Mouse (Mus musculus) small intestine, adult 2 months (tissue): ENCODE measurements around the gene Twist1. TPM values are rescaled to one million over a fixed set of nuclear protein-coding genes. Genes with fewer than 3 reads are reported as not detected.

Source experiments
- H3K27ac ChIP-seq: fragments of 200-500 bp; 2 replicates; pipeline ENCODE4 v1.5.1; 2012; ENCODE audit warnings: low read depth, low read length, control low read depth, inconsistent platforms; ENCODE audit not compliant: insufficient read depth
- H3K27me3 ChIP-seq: fragments of 200-500 bp; 2 replicates; pipeline ENCODE4 v1.6.1; 2012; ENCODE audit warnings: mild to moderate bottlenecking, moderate library complexity, low read length, inconsistent platforms; ENCODE audit not compliant: control insufficient read depth, insufficient read depth
- H3K36me3 ChIP-seq: fragments of 200-500 bp; 2 replicates; pipeline ENCODE4 v1.6.1; 2012; ENCODE audit warnings: mild to moderate bottlenecking, low read length, control low read depth, inconsistent platforms; ENCODE audit not compliant: control insufficient read depth, insufficient read depth
- H3K4me1 ChIP-seq: fragments of 200-500 bp; 2 replicates; pipeline ENCODE4 v1.6.1; 2012; ENCODE audit warnings: low read length, inconsistent platforms, mixed read lengths; ENCODE audit not compliant: control insufficient read depth, insufficient read depth, insufficient read length
- H3K4me3 ChIP-seq: fragments of 200-500 bp; 2 replicates; pipeline ENCODE4 v1.5.1; 2012; ENCODE audit warnings: low read depth, mild to moderate bottlenecking, control low read depth, inconsistent platforms, low read length, moderate library complexity
- CTCF ChIP-seq: fragments of 200-500 bp; IDR thresholded peaks from 2 replicates; pipeline ENCODE4 v1.5.1; 2012; ENCODE audit warnings: low read depth, mild to moderate bottlenecking, control low read depth, inconsistent platforms, low read length, moderate library complexity, mixed read lengths; ENCODE audit not compliant: insufficient replicate concordance, insufficient read length; ENCODE audit errors: extremely low read depth
- POLR2A ChIP-seq: fragments of 200-500 bp; IDR thresholded peaks from 2 replicates; pipeline ENCODE4 v1.6.1; 2012; ENCODE audit warnings: low read depth, mild to moderate bottlenecking, control low read depth, inconsistent platforms, low read length, moderate library complexity
- WGBS: fragments of 180-500 bp; shearing (Covaris S2); methylation state at CpG from one replicate; pipeline ENCODE4 v1.1.7; 2018; 5-methylcytosine and 5-hydroxymethylcytosine counted together
- polyA plus RNA-seq: library from polyadenylated mRNA; depleted of rRNA; stranded (reverse); fragments of >200 nt; gene quantifications from 2 replicates; pipeline ENCODE4 v1.2.3, GENCODE M21; 2012; rRNA removed

Gene Twist1
- polyA plus RNA-seq: 0.37 and 4.0 TPM in 2 replicates

DNA sequence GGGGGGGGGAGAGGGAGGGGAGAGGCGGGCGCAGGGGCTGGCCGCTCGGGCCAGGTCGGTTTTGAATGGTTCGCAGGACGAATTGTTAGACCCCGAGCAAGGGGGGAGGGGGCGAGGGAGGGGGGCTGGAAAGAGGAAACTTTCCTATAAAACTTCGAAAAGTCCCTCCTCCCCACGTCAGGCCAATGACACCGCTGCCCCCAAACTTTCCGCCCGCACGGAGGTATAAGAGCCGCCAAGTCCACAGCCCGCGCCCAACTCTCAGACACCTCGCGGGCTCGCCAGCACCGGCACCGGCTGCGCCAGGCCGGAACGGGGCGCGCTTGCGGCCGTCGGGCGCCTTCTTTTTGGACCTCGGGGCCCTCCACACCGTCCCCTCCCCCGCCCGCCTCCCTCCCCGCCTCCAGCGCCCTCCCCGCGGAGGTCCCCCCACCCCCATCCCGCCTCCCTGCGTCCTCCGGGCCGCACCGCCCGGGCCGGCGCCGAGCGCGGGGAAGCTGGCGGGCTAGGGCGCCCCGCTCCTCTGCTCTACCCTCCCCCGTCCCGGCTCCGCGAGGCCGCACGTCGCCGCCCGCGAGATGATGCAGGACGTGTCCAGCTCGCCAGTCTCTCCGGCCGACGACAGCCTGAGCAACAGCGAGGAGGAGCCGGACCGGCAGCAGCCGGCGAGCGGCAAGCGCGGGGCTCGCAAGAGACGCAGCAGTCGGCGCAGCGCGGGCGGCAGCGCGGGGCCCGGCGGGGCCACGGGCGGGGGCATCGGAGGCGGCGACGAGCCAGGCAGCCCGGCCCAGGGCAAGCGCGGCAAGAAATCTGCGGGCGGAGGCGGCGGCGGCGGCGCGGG, at the start of gene Twist1:
Gene Twist1 (plus strand): TSS at position 272 of the 841 bp plus-strand sequence.
- H3K4me1 ChIP-seq: peaks cover 3% of the 10 kb centered on the region; the same call in 1 of the 2 replicates
- no peak for TF ChIP-seq CTCF
- no peaks in the 10 kb centered on the region for H3K36me3 ChIP-seq
- H3K27me3 ChIP-seq: peaks cover 36% of the 10 kb centered on the region
- H3K4me3 ChIP-seq: peak within 1 kb of the TSS; percentile 63
- 2% methylated on average over 96 of the region's 105 CpGs for WGBS
- H3K27ac ChIP-seq: no peak within 1 kb of the TSS

DNA sequence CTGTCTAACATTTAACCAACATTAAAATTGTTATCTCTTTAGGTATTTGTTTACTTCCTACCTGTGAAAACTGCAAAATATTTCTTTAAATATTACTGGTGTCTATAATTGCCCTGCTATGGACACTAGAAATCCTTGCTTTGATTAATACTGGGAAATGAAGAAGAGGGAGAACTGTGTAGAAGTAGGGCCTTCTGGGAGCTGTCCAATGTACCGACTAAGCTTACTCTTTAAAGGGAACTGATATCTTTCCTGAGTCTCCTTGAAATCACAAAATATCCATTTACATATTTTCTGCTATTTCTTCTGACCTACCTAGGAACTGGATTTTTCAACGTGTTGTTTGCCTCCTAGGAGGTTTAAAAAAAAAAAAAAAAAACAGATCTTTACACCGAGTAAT, 30.7 kb upstream of the Twist1 start:
- no peaks in the 10 kb centered on the region for H3K4me1 ChIP-seq
- no peak overlapping the region for H3K4me3 ChIP-seq
- TF ChIP-seq CTCF: no peak
- TF ChIP-seq POLR2A: no peak
- peaks cover 8% of the 10 kb centered on the region; the same call in 1 of the 2 replicates for H3K27me3 ChIP-seq
- 11% methylated on average over 3 of the region's 3 CpGs for WGBS
- no peaks in the 10 kb centered on the region for H3K36me3 ChIP-seq
- H3K27ac ChIP-seq: no peak overlapping the region

DNA sequence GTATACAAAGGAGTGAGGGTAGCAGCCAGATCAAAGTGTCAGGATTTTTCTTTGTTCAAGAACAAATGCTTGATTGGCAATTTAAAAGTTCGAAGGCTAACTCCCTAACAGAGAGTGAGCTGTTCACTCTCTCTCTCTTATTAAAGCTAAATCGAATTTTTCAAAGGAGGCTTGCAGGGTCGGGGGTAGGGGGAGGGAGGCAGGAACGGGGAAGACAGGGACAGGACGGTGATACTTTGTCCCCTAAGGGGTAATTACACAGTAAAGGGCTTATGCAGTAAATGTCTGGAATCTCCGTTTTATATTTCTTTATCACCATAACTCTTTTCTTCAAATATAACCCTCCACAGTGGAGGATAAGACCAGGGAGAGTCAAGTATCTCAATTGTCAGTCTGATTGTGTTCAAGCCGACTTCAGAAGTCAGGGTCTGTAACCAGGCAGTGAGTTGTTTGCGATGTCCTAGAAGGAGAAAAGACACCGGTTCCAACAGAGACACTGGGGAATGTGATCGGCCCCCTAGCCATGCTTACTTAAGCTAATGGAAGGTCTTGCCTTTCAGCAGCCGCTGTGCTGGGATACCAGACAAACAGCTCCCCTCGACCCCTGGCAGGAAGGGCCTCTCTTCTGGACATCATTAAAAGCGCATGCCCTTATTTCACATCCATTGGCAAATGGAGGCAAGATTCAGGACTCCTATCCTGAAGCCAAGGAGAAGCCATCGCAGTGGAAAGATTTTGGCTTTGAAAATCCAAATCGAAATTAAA, 30.0 kb upstream of the Twist1 start:
- H3K27ac ChIP-seq: no peak overlapping the region
- peaks cover 8% of the 10 kb centered on the region; the same call in 1 of the 2 replicates for H3K27me3 ChIP-seq
- no peaks in the 10 kb centered on the region for H3K4me1 ChIP-seq
- no peak overlapping the region for H3K4me3 ChIP-seq
- WGBS: 5% methylated on average over 15 of the region's 15 CpGs
- no peaks in the 10 kb centered on the region for H3K36me3 ChIP-seq
- TF ChIP-seq CTCF (no peak), POLR2A (no peak)

DNA sequence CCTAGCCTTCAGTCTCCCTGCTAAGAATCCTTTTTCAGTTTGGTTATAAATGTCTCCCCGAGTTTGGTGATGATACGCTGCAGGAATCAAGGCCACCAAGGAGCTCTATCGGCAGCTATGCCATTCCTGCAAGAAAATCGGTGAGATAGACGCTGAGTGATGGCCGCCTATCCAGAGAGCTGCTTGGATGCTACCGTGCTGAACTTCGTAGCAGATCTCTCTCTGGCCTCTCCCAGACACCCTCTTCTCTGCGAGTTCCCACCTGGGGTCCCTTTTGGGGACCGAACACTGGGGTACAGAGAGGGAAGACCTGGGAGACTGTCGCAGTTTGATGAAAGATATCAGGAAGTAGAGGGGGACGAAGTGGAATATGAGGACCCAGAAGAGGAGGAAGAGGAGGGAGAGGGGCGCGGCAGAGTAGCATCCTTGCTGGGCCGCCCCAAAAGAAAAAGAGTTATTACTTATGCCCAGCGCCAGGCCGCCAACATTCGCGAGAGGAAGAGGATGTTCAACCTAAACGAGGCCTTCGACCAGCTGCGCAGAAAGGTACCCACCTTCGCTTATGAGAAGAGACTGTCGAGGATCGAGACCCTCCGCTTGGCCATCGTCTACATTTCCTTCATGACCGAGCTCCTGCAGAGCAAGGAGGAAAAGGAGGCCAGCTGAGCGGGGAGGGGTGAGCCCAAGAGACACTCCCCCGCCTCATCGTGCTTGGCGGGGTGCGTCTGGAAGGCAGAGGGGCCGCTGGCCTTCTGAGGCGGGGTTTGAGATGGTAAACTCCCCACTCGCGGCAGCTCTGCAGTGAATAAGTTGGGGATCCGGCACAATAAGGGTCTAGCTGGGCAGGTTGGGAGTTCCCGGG, 28.9 kb upstream of the Twist1 start, which contains the start of gene Ferd3l:
Gene Ferd3l (plus strand): TSS at position 95 of the 862 bp plus-strand sequence.
- peaks cover 8% of the 10 kb centered on the region; the same call in 1 of the 2 replicates for H3K27me3 ChIP-seq
- H3K36me3 ChIP-seq: no peaks in the 10 kb centered on the region
- TF ChIP-seq POLR2A: no peak
- TF ChIP-seq CTCF: no peak
- 4% methylated on average over 39 of the region's 39 CpGs for WGBS
- H3K4me3 ChIP-seq: no peak within 1 kb of the TSS
- H3K4me1 ChIP-seq: no peaks in the 10 kb centered on the region
- H3K27ac ChIP-seq: no peak within 1 kb of the TSS

DNA sequence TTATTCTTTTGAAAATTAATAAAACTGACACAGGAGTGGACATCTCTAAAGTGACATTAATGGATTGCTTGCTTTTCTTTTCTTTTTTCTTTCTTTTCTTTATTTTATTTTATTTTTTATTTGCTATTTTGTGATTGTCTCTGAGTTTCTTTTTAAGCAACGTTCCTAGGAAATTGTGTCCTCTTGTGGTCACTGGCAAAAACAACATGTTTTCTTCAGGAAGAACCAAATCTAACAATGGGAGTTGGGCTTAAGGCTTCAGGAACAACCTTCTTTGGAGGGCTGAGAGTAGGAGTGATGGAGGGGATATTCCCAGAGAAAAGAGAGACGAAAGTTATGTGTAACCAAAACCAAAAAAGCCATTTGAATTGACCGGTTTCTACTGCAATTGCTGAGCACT, 4.6 kb upstream of the Twist1 start:
- Histone ChIP-seq H3K27me3 (peaks cover 20% of the 10 kb centered on the region), H3K4me1 (peaks cover 3% of the 10 kb centered on the region; the same call in 1 of the 2 replicates), H3K4me3 (no peak overlapping the region), H3K36me3 (no peaks in the 10 kb centered on the region), H3K27ac (no peak overlapping the region)
- TF ChIP-seq POLR2A: no peak
- TF ChIP-seq CTCF: no peak
- WGBS: 8% methylated on average over 3 of the region's 3 CpGs

DNA sequence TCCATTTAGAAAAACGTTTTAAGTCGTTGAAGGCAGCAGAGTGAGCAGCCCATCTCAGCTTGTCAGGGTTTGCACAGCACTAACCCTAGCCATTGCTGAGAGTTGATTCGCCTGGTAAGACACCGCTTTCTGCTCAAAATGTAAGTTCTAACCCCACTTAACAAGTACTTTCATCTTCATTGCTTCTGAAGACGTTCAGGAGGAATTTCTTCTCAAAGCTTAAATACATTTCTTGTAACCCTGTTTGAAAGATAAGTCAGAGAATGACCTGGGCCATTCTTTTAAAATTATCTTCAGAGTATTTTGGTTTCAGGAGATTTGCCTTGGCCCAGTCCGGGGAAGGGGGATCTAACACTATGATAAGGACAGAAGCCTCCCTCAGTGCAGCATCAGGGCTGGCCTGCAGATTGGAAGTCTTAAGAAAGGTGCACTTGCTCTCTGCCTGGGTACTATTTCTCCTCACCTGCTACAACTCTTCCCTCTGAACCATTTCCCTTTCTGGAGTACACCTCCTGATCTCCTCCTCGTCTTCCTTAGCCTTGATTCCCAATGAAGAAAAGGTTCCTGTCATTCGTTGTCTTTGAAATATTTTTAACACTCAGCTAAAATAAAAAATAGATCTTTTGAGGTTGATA, 2.4 kb upstream of the Twist1 start:
- Histone ChIP-seq H3K4me1 (peaks cover 3% of the 10 kb centered on the region; the same call in 1 of the 2 replicates), H3K36me3 (no peaks in the 10 kb centered on the region), H3K27me3 (peaks cover 30% of the 10 kb centered on the region), H3K27ac (no peak overlapping the region), H3K4me3 (no peak overlapping the region)
- TF ChIP-seq POLR2A: no peak
- TF ChIP-seq CTCF: no peak
- 15% methylated on average over 8 of the region's 8 CpGs for WGBS
